Mouse (Mus musculus) embryo, embryonic 11.5 days (tissue): ENCODE measurements around the gene Tmem131.

Experiments used
- DNase-seq: peaks from one replicate; pipeline ENCODE4 v3.0.0-alpha.2; 2012; ENCODE audit warnings: low read depth, low spot score

Tmem131 gene

DNA sequence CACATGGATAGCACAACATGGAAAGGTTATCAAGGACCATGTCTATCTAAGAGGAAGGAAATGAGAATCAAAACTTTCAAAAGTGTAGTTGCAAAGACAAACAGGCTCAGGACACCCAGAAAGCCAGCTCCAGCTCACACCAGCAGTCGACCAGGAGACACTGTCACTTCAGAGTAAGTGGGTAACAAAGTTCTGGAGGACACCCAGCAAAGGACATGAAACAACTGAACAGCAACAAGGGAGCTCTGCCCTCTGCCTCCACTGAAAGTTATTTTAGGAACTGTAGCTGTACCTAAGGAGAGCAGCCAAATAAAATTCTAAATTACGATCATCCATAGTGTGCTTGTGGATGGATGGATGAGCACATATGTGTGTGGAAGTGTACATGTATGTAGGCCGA, 56.3 kb downstream of the Tmem131 start:
- DNase-seq, result no peak

- no peak for DNase-seq
Observed at GRCm38 (mm10) chr1:36886489-36886888, 57.0 kb downstream of the Tmem131 start.

GRCm38 (mm10) chr1:36884536-36884935, 58.9 kb downstream of the Tmem131 start:
- no peak for DNase-seq

DNA sequence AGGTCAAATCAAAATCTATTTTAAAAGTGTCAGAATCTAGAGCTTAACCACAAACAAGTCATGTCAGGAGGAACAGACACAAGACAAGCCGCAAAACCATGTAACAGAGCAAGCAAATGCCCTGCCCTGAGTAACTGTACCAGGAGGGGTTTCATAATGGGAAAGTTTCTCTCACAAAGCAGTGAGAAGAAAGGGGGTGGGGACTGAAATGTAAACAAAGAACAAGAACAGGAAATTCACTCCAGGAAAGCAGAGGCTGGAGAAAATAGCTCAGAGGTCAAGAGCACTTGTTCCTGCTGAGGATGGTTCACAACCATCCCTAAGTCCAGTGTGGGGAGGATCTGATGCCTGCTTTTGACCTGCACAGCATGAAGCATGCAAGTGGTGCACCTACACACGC, 59.7 kb downstream of the Tmem131 start:
- DNase-seq, result no peak

- no peak for DNase-seq
Observed at GRCm38 (mm10) chr1:36879154-36879553, 64.3 kb downstream of the Tmem131 start.

- DNase-seq, result no peak
Observed at GRCm38 (mm10) chr1:36877126-36877525, 66.3 kb downstream of the Tmem131 start.

- DNase-seq, result no peak
Observed at GRCm38 (mm10) chr1:36874874-36875561, 68.4 kb downstream of the Tmem131 start.

GRCm38 (mm10) chr1:36871238-36871637, 72.2 kb downstream of the Tmem131 start:
- no peak for DNase-seq

GRCm38 (mm10) chr1:36870518-36870917, 72.9 kb downstream of the Tmem131 start:
- no peak for DNase-seq

- DNase-seq, result no peak
Observed at GRCm38 (mm10) chr1:36864757-36865156, 78.7 kb downstream of the Tmem131 start.

GRCm38 (mm10) chr1:36861775-36862174, 81.7 kb downstream of the Tmem131 start:
- no peak for DNase-seq

GRCm38 (mm10) chr1:36860876-36861275, 82.6 kb downstream of the Tmem131 start:
- DNase-seq, result no peak

DNA sequence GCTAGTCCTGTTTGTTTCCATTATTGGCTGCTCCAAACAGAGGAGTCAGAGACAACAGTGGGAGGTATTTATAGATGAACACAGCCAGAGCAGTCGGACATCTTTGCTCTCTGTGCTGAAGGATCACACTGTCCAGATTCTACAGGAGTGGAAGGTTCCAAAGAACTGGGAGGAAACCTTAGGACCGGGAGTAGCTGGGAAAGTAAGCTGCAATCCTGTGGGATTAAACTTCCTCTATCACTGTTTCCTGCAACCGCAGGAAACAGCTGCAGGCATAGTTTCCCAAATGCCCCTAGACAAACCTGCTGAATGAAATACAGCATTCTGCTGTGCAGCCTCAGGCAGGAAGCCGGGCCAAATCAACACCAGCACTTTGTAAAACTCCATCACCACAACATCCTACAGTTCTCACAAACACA, 83.0 kb downstream of the Tmem131 start:
- no peak for DNase-seq

- no peak for DNase-seq
Observed at GRCm38 (mm10) chr1:36857081-36857480, 86.4 kb downstream of the Tmem131 start.

GRCm38 (mm10) chr1:36854198-36854765, 89.2 kb downstream of the Tmem131 start:
- no peak for DNase-seq

- no peak for DNase-seq
Observed at GRCm38 (mm10) chr1:36852085-36852484, 91.4 kb downstream of the Tmem131 start.

- DNase-seq, result no peak
Observed at GRCm38 (mm10) chr1:36851392-36851791, 92.1 kb downstream of the Tmem131 start.

- DNase-seq, result no peak
Observed at GRCm38 (mm10) chr1:36848036-36848435, 95.4 kb downstream of the Tmem131 start.

DNA sequence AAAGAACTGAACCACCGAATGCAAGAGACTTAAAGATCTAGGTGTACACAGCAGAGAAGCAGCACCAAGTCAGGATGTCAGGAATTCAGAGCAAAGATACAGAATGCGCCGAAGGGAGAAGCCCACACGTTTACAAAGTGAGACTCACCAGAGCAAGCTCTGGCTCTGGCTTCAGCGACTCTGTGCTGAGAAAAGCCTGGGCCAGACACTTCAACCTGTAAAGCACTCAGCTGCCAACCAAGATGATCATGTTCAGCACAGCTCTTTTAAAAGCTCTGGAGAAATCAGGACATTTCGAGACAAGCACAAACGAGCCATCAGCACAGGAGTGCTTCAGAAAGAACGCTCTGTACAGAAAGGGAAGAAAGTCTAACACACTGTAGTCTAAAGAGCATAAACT, 96.2 kb downstream of the Tmem131 start:
- no peak for DNase-seq

DNA sequence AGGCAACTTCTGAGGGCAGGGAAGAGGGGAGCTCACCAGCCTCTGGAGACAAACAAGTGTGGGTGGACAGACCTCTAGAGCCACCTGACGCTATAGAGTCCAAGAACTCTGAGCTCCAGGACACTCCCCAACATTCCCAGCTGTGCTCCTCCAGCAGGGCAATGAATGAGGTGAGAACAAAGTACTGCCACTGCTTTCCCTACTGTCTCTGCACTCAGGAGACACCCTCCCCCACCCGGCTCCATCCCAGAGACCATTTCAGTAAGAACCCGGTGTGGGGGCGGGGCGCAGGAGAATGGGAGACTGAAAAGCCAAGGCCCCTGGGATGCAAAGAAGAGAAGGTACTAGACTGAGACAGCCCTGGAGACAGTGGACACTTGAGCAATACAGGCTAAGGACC, 98.4 kb downstream of the Tmem131 start:
- DNase-seq, result no peak

DNA sequence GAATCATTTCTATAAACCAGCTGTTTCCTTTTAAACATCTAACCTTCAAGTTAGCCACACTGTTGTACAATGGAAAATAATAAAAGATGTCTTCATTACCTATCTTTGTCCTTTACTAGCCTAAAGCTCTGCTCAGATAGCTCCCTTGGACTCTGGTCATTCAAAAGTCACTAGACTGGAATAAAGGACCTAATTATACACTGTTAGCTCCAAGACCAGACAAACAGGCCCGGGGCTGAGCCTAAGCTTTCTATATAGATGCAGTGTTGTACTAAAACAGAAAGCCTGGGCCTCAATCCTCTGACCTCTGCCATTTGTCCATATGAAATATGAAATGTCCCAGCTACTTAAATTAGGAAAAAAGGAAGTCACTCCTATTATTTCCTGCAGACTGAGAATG, 101.7 kb downstream of the Tmem131 start:
- DNase-seq, result no peak

DNA sequence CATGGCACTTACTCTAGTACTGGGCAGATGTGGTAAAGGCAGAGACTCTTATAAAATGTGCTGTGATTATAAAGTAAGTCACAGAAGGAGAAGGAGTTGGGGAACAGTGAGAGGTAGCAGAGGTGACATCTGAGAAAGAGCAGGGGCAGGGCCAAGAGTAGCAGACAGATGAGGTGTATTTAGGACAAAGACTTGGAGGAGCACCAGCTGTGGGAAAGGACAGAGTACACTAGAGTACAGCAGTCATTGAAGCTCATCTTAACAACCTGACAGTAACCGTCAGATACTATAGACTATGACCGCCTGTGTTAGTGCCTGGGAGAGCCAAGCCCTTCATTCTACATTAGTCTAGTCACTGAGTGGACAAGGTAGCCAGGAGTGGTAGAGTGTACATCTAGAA, 102.5 kb downstream of the Tmem131 start:
- no peak for DNase-seq

DNA sequence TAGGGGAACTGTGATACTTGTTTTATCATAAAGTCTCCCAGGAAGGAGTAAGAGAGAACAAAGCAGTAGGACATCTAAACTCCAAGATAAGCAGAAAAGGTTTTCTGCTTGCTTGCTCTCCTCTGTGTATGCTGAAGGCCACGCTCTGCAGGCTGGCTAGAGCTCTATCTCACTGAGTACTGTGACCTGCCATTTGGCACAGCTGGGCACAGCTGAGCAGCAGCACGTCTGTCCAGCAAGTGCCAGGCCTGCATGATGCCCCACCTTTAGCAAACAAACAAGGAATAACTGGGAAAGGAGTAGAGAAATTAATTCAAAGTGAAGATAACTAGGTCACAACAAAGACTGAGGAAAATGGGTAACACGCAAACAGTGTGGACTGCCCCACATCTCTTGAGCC, 103.6 kb downstream of the Tmem131 start:
- DNase-seq, result no peak
